Mouse (Mus musculus) limb, embryonic 13.5 days (tissue): ENCODE results near the gene Olfr694. TPM values are rescaled to one million over a fixed set of nuclear protein-coding genes. Genes with fewer than 3 reads are reported as not detected.
"Not testable (repeated sequence)": the region's sequence is repeated elsewhere in the genome, so short reads cannot be mapped to it uniquely, and the experiment has no call there.

ENCODE experiments used
- ATAC-seq: fragments of 200-750 bp; cut with Nextera tagmentation; 2 replicates; pipeline ENCODE4 v1.8.0; 2017; ENCODE audit warnings: low read depth, moderate number of reproducible peaks, moderate TSS enrichment; ENCODE audit not compliant: low FRiP score
- H3K27ac ChIP-seq: fragments of 300-500 bp; sonication (generic); 2 replicates; pipeline ENCODE4 v1.5.1; 2015; ENCODE audit warnings: inconsistent platforms, mild to moderate bottlenecking, moderate library complexity
- H3K27me3 ChIP-seq: fragments of 300-500 bp; sonication (generic); 2 replicates; pipeline ENCODE4 v1.6.1; 2015; ENCODE audit warnings: mild to moderate bottlenecking, inconsistent platforms
- H3K36me3 ChIP-seq: fragments of 300-500 bp; sonication (generic); 2 replicates; pipeline ENCODE4 v1.6.1; 2015; ENCODE audit warnings: inconsistent platforms, mild to moderate bottlenecking, moderate library complexity
- H3K4me1 ChIP-seq: fragments of 300-500 bp; sonication (generic); 2 replicates; pipeline ENCODE4 v1.6.1; 2015; ENCODE audit warnings: inconsistent platforms
- H3K4me2 ChIP-seq: fragments of 300-500 bp; sonication (generic); replicated peaks from 2 replicates; pipeline ENCODE4 v1.6.1; 2015; ENCODE audit warnings: inconsistent platforms, mild to moderate bottlenecking, moderate library complexity
- H3K4me3 ChIP-seq: fragments of 300-500 bp; sonication (generic); 2 replicates; pipeline ENCODE4 v1.5.1; 2015; ENCODE audit warnings: moderate library complexity, mild to moderate bottlenecking, inconsistent platforms
- H3K9ac ChIP-seq: fragments of 300-500 bp; sonication (generic); 2 replicates; pipeline ENCODE4 v1.6.1; 2015; ENCODE audit warnings: mild to moderate bottlenecking, inconsistent platforms
- H3K9me3 ChIP-seq: fragments of 300-500 bp; sonication (generic); 2 replicates; pipeline ENCODE4 v1.6.1; 2016; ENCODE audit warnings: inconsistent platforms
- WGBS: fragments of 180-500 bp; shearing (Covaris S2); methylation state at CpG from one replicate; pipeline ENCODE4 v1.1.7; 2015; 5-methylcytosine and 5-hydroxymethylcytosine counted together
- polyA plus RNA-seq: library from polyadenylated mRNA; unstranded; fragments of >200 nt; fragmentation: Nextera tagmentation; extraction: Ambion mirVana; gene quantifications from 2 replicates; pipeline ENCODE4 v1.2.1, GENCODE M21; 2015

Gene Olfr694
- not detected in 2 replicates for polyA plus RNA-seq

GRCm38 (mm10) chr7:106691714-106692113, at the start of gene Olfr694:
Gene Olfr694 (minus strand): TSS chr7:106691814.
- no peak within 1 kb of the TSS for H3K4me2 ChIP-seq
- no peaks in the 10 kb centered on the region for H3K4me1 ChIP-seq
- no peaks in the 10 kb centered on the region for H3K27me3 ChIP-seq
- H3K27ac ChIP-seq: no peak within 1 kb of the TSS
- H3K9me3 ChIP-seq: no peaks in the 10 kb centered on the region
- 90% methylated on average over 1 of the region's 1 CpGs for WGBS
- ATAC-seq: no peak
- H3K4me3 ChIP-seq: no peak within 1 kb of the TSS
- no peaks in the 10 kb centered on the region for H3K36me3 ChIP-seq
- H3K9ac ChIP-seq: no peak within 1 kb of the TSS

- ATAC-seq: no peak
- Histone ChIP-seq H3K4me1 (no peaks in the 10 kb centered on the region), H3K27me3 (no peaks in the 10 kb centered on the region), H3K4me3 (no peak overlapping the region), H3K9ac (no peak overlapping the region), H3K9me3 (no peaks in the 10 kb centered on the region; the same call in 1 of the 2 replicates), H3K36me3 (no peaks in the 10 kb centered on the region), H3K27ac (no peak overlapping the region), H3K4me2 (no peak overlapping the region)
Observed at GRCm38 (mm10) chr7:106737028-106737427, 45.4 kb upstream of the Olfr694 start.

- H3K4me1 ChIP-seq: no peaks in the 10 kb centered on the region
- 27% methylated on average over 2 of the region's 2 CpGs for WGBS
- no peak overlapping the region for H3K9ac ChIP-seq
- H3K27ac ChIP-seq: no peak overlapping the region
- no peaks in the 10 kb centered on the region; the same call in 1 of the 2 replicates for H3K9me3 ChIP-seq
- no peaks in the 10 kb centered on the region for H3K36me3 ChIP-seq
- H3K4me3 ChIP-seq: no peak overlapping the region
- no peaks in the 10 kb centered on the region for H3K27me3 ChIP-seq
- H3K4me2 ChIP-seq: no peak overlapping the region
- no peak for ATAC-seq
Observed at GRCm38 (mm10) chr7:106733717-106734116, 42.1 kb upstream of the Olfr694 start.

GRCm38 (mm10) chr7:106725654-106726053, 34.0 kb upstream of the Olfr694 start:
- 89% methylated on average over 2 of the region's 2 CpGs for WGBS
- not testable (repeated sequence) for H3K4me1 ChIP-seq

GRCm38 (mm10) chr7:106716296-106716695, 24.7 kb upstream of the Olfr694 start, which contains the start of gene Olfr695:
Gene Olfr695 (minus strand): TSS chr7:106716396.
- Histone ChIP-seq H3K4me3 (no peak within 1 kb of the TSS), H3K9me3 (no peaks in the 10 kb centered on the region), H3K4me2 (no peak within 1 kb of the TSS), H3K4me1 (no peaks in the 10 kb centered on the region), H3K9ac (no peak within 1 kb of the TSS), H3K36me3 (no peaks in the 10 kb centered on the region), H3K27ac (no peak within 1 kb of the TSS), H3K27me3 (no peaks in the 10 kb centered on the region)
- no peak for ATAC-seq

More at GRCm38 (mm10) chr7:106725654-106726053, 34.0 kb upstream of the Olfr694 start:
- H3K4me3 ChIP-seq, H3K36me3 ChIP-seq, H3K4me2 ChIP-seq, H3K9me3 ChIP-seq, H3K27me3 ChIP-seq, H3K27ac ChIP-seq, H3K9ac ChIP-seq, ATAC-seq: not testable (repeated sequence)

- no peaks in the 10 kb centered on the region for H3K9me3 ChIP-seq
- 88% methylated on average over 6 of the region's 6 CpGs for WGBS
- no peaks in the 10 kb centered on the region for H3K4me1 ChIP-seq
- H3K4me3 ChIP-seq: no peak overlapping the region
- H3K4me2 ChIP-seq: no peak overlapping the region
- H3K9ac ChIP-seq: no peak overlapping the region
- ATAC-seq: no peak
- no peak overlapping the region for H3K27ac ChIP-seq
- no peaks in the 10 kb centered on the region for H3K27me3 ChIP-seq
- H3K36me3 ChIP-seq: no peaks in the 10 kb centered on the region
Observed at GRCm38 (mm10) chr7:106711463-106711862, 19.8 kb upstream of the Olfr694 start.

GRCm38 (mm10) chr7:106707705-106708104, 16.1 kb upstream of the Olfr694 start:
- WGBS: 86% methylated on average over 10 of the region's 10 CpGs
- H3K36me3 ChIP-seq: not testable (repeated sequence)

GRCm38 (mm10) chr7:106696891-106697290, 5.3 kb upstream of the Olfr694 start:
- Histone ChIP-seq H3K4me2 (no peak overlapping the region), H3K27ac (no peak overlapping the region), H3K4me1 (no peaks in the 10 kb centered on the region), H3K9me3 (no peaks in the 10 kb centered on the region), H3K4me3 (no peak overlapping the region), H3K27me3 (no peaks in the 10 kb centered on the region), H3K9ac (no peak overlapping the region), H3K36me3 (no peaks in the 10 kb centered on the region)
- ATAC-seq: no peak
- 68% methylated on average over 1 of the region's 1 CpGs for WGBS

More at GRCm38 (mm10) chr7:106707705-106708104, 16.1 kb upstream of the Olfr694 start:
- H3K9ac ChIP-seq, H3K27ac ChIP-seq, H3K27me3 ChIP-seq, H3K4me2 ChIP-seq, H3K9me3 ChIP-seq, H3K4me3 ChIP-seq, H3K4me1 ChIP-seq, ATAC-seq: not testable (repeated sequence)

- H3K27ac ChIP-seq: no peak overlapping the region
- no peak for ATAC-seq
- H3K9ac ChIP-seq: no peak overlapping the region
- no peaks in the 10 kb centered on the region for H3K27me3 ChIP-seq
- H3K9me3 ChIP-seq: no peaks in the 10 kb centered on the region
- WGBS: 84% methylated on average over 3 of the region's 3 CpGs
- H3K36me3 ChIP-seq: no peaks in the 10 kb centered on the region
- H3K4me2 ChIP-seq: no peak overlapping the region
- no peak overlapping the region for H3K4me3 ChIP-seq
- no peaks in the 10 kb centered on the region for H3K4me1 ChIP-seq
Observed at GRCm38 (mm10) chr7:106692976-106693375, 1.4 kb upstream of the Olfr694 start.

GRCm38 (mm10) chr7:106685382-106685781, 6.2 kb downstream of the Olfr694 start:
- H3K4me3 ChIP-seq: no peak overlapping the region
- ATAC-seq: no peak
- no peaks in the 10 kb centered on the region for H3K9me3 ChIP-seq
- no peaks in the 10 kb centered on the region for H3K4me1 ChIP-seq
- H3K36me3 ChIP-seq: no peaks in the 10 kb centered on the region
- H3K27ac ChIP-seq: no peak overlapping the region
- 84% methylated on average over 2 of the region's 2 CpGs for WGBS
- no peak overlapping the region for H3K9ac ChIP-seq
- H3K27me3 ChIP-seq: no peaks in the 10 kb centered on the region
- no peak overlapping the region for H3K4me2 ChIP-seq

GRCm38 (mm10) chr7:106680484-106680883, 11.1 kb downstream of the Olfr694 start, which contains the start of gene Olfr693:
Gene Olfr693 (minus strand): TSS chr7:106680584.
- Histone ChIP-seq H3K4me1 (no peaks in the 10 kb centered on the region), H3K4me3 (no peak within 1 kb of the TSS), H3K27ac (no peak within 1 kb of the TSS), H3K36me3 (no peaks in the 10 kb centered on the region), H3K27me3 (no peaks in the 10 kb centered on the region), H3K9ac (no peak within 1 kb of the TSS), H3K4me2 (no peak within 1 kb of the TSS), H3K9me3 (no peaks in the 10 kb centered on the region)
- ATAC-seq: no peak

GRCm38 (mm10) chr7:106652344-106652652, 39.3 kb downstream of the Olfr694 start:
- Histone ChIP-seq H3K27me3 (no peaks in the 10 kb centered on the region), H3K27ac (no peak overlapping the region), H3K36me3 (no peaks in the 10 kb centered on the region), H3K9ac (no peak overlapping the region), H3K4me1 (no peaks in the 10 kb centered on the region), H3K9me3 (no peaks in the 10 kb centered on the region), H3K4me3 (no peak overlapping the region), H3K4me2 (no peak overlapping the region)
- ATAC-seq: no peak

- H3K36me3 ChIP-seq: no peaks in the 10 kb centered on the region
- no peak overlapping the region for H3K9ac ChIP-seq
- ATAC-seq: no peak
- H3K27ac ChIP-seq: no peak overlapping the region
- no peaks in the 10 kb centered on the region for H3K9me3 ChIP-seq
- H3K27me3 ChIP-seq: no peaks in the 10 kb centered on the region
- no peak overlapping the region for H3K4me2 ChIP-seq
- H3K4me3 ChIP-seq: no peak overlapping the region
- no peaks in the 10 kb centered on the region for H3K4me1 ChIP-seq
Observed at GRCm38 (mm10) chr7:106651555-106652343, 39.9 kb downstream of the Olfr694 start.
